Mouse (Mus musculus): ENCODE measurements around the gene Dram1.

GRCm38 (mm10) chr10:88288061-88288460 is 90.8 kb downstream of the Dram1 start:
- TF ChIP-seq EP300 (IDR thresholded peaks at IDR 0.05; ENCODE audit: low read depth) (no peak), CTCF (IDR thresholded peaks at IDR 0.05; ENCODE audit: low read depth) (no peak)

Measured in liver, postnatal 0 days (tissue).